Mouse (Mus musculus): ENCODE results near the gene Rilpl1. TPM values are rescaled to one million over a fixed set of nuclear protein-coding genes. Genes with fewer than 3 reads are reported as not detected.
"Not testable (repeated sequence)": the region's sequence is repeated elsewhere in the genome, so short reads cannot be mapped to it uniquely, and the experiment has no call there.

The Rilpl1 gene
- polyA plus RNA-seq, 1 experiment: 9.5 TPM

DNA sequence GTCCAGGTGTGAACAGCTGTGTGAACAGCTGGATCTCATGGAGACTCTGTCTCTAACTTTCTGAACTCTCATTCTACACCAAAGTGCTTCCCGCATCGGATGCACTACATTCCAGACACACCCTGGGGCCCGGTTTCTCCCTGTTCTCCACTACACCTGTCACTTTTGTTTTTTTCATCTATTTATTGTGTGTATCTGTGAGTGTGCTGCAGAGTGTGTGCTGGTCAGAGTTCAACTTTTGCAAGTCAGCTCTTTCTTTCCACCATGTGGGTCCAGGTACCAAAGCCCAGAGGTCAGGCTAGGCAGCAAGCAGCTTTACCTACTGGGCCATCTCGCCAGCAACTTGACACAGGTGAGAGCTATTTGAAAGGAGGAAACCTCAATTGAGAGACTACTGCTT lies 26.0 kb downstream of the Rilpl1 start:
- DNase-seq: no peak
- TF ChIP-seq CTCF (IDR thresholded peaks at IDR 0.05; ENCODE audit: borderline replicate concordance, control insufficient read depth, extremely low read depth, insufficient read depth, low read length, poor library complexity) (no peak), POLR2A (IDR thresholded peaks at IDR 0.05; ENCODE audit: control insufficient read depth, extremely low read depth, insufficient read depth, low read length, poor library complexity) (no peak)
- 98% methylated on average over 4 of the region's 4 CpGs for WGBS
- Histone ChIP-seq H3K4me3 (ENCODE audit: control insufficient read depth, insufficient read depth, low read length) (no peak overlapping the region), H3K27me3 (ENCODE audit: control insufficient read depth, insufficient read depth, low read length) (no peaks in the 10 kb centered on the region), H3K27ac (ENCODE audit: control insufficient read depth, insufficient read depth, low read length) (no peak overlapping the region), H3K4me1 (replicated peaks; ENCODE audit: control insufficient read depth, insufficient read depth, low read length) (no peaks in the 10 kb centered on the region), H3K36me3 (ENCODE audit: control insufficient read depth, insufficient read depth, low read length) (no peaks in the 10 kb centered on the region)

DNA sequence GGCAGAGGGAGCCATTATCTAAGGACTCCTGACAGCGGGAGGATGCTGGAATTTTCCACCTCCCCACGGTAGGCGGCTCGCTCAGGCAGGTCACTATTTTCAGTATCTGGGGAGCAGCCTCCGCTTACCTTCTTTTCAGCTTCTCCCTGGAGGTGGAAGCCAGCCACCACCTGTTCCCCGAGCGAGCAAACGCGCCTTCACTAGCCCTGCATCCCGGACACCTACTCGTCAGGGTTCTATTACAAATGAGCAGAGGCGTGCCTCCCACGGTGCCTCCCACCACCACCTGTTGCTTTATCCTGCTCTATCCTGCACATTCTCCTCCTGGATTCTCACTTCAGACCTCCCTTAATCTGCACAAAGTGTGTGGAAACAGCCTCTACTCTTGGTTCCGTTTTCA lies 27.4 kb downstream of the Rilpl1 start:
- WGBS: 96% methylated on average over 14 of the region's 14 CpGs

DNA sequence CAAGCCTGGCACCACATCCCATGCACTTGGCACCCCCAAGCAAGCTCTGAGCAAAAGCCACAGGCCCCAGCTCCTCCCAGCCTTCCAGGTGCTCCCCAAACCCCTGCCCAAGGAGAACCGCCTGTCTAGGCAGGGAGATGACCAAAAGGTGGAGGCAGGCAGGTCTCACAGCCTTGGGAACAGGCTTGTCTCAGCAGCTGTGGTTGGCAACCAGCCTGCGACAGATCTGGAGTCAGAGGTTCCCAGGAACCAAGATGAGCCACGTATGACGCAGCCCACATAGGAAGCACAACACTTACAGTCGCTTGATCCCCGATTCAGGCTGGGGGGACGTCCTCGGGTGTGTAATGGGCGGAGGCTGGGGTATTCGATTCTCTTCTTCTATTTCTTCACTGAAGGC lies 29.6 kb downstream of the Rilpl1 start:
- no peak for TF ChIP-seq CTCF (IDR thresholded peaks at IDR 0.05; ENCODE audit: borderline replicate concordance, control insufficient read depth, extremely low read depth, insufficient read depth, low read length, poor library complexity)
- no peak for TF ChIP-seq POLR2A (IDR thresholded peaks at IDR 0.05; ENCODE audit: control insufficient read depth, extremely low read depth, insufficient read depth, low read length, poor library complexity)
- H3K36me3 ChIP-seq (ENCODE audit: control insufficient read depth, insufficient read depth, low read length): no peaks in the 10 kb centered on the region
- no peak overlapping the region for H3K27ac ChIP-seq (ENCODE audit: control insufficient read depth, insufficient read depth, low read length)
- H3K4me1 ChIP-seq (replicated peaks; ENCODE audit: control insufficient read depth, insufficient read depth, low read length): peaks cover 13% of the 10 kb centered on the region
- 91% methylated on average over 10 of the region's 10 CpGs for WGBS
- H3K27me3 ChIP-seq (ENCODE audit: control insufficient read depth, insufficient read depth, low read length): no peaks in the 10 kb centered on the region
- no peak overlapping the region for H3K4me3 ChIP-seq (ENCODE audit: control insufficient read depth, insufficient read depth, low read length)
- no peak for DNase-seq

More for the DNA sequence above, 27.4 kb downstream of the Rilpl1 start:
- no peak overlapping the region for H3K4me3 ChIP-seq (ENCODE audit: control insufficient read depth, insufficient read depth, low read length)
- no peaks in the 10 kb centered on the region for H3K36me3 ChIP-seq (ENCODE audit: control insufficient read depth, insufficient read depth, low read length)
- no peak for DNase-seq
- no peaks in the 10 kb centered on the region for H3K27me3 ChIP-seq (ENCODE audit: control insufficient read depth, insufficient read depth, low read length)
- H3K27ac ChIP-seq (ENCODE audit: control insufficient read depth, insufficient read depth, low read length): no peak overlapping the region
- H3K4me1 ChIP-seq (replicated peaks; ENCODE audit: control insufficient read depth, insufficient read depth, low read length): no peaks in the 10 kb centered on the region
- TF ChIP-seq CTCF (IDR thresholded peaks at IDR 0.05; ENCODE audit: borderline replicate concordance, control insufficient read depth, extremely low read depth, insufficient read depth, low read length, poor library complexity): no peak
- no peak for TF ChIP-seq POLR2A (IDR thresholded peaks at IDR 0.05; ENCODE audit: control insufficient read depth, extremely low read depth, insufficient read depth, low read length, poor library complexity)

DNA sequence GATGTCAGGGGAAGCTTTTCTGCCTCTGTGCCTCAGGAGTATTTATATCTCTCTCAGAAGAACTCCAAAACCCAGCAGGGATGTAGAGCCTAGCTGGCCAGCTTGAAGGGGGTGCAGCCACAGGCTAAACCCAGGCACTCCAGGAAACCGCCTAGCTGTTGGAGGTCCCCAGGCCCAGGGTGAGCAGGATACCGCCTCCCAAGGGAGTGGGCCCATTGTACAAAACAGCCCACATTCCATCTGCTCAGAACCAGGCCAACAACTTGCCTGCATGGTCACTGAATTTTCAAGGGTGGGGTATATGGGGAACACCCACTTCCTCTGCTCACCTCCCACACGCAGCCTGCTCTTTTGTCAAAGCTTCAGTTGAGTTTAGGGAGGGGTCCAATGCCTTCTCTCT lies 30.6 kb downstream of the Rilpl1 start:
- Histone ChIP-seq H3K4me3 (ENCODE audit: control insufficient read depth, insufficient read depth, low read length) (no peak overlapping the region), H3K27ac (ENCODE audit: control insufficient read depth, insufficient read depth, low read length) (no peak overlapping the region), H3K36me3 (ENCODE audit: control insufficient read depth, insufficient read depth, low read length) (no peaks in the 10 kb centered on the region), H3K27me3 (ENCODE audit: control insufficient read depth, insufficient read depth, low read length) (no peaks in the 10 kb centered on the region), H3K4me1 (replicated peaks; ENCODE audit: control insufficient read depth, insufficient read depth, low read length) (peaks cover 22% of the 10 kb centered on the region)
- no peak for DNase-seq
- 94% methylated on average over 3 of the region's 3 CpGs for WGBS
- TF ChIP-seq CTCF (IDR thresholded peaks at IDR 0.05; ENCODE audit: borderline replicate concordance, control insufficient read depth, extremely low read depth, insufficient read depth, low read length, poor library complexity): no peak
- no peak for TF ChIP-seq POLR2A (IDR thresholded peaks at IDR 0.05; ENCODE audit: control insufficient read depth, extremely low read depth, insufficient read depth, low read length, poor library complexity)

DNA sequence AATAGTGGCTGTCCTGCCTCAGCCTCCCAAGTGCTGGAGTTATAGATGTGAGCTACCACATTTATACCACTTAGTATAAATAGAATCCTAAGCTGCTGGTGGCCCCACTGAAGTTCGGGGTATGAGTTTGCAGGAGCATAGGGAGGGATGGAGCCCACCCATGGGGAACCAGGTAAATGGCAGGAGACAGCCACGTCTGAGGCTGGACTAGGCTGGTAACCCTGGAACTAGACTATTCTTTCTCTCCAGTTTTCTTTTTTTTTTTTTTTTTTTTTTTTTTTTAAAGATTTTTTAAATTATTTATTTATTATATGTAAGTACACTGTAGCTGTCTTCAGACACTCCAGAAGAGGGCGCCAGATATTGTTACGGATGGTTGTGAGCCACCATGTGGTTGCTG lies 31.2 kb downstream of the Rilpl1 start:
- H3K27ac ChIP-seq (ENCODE audit: control insufficient read depth, insufficient read depth, low read length): not testable (repeated sequence)

DNA sequence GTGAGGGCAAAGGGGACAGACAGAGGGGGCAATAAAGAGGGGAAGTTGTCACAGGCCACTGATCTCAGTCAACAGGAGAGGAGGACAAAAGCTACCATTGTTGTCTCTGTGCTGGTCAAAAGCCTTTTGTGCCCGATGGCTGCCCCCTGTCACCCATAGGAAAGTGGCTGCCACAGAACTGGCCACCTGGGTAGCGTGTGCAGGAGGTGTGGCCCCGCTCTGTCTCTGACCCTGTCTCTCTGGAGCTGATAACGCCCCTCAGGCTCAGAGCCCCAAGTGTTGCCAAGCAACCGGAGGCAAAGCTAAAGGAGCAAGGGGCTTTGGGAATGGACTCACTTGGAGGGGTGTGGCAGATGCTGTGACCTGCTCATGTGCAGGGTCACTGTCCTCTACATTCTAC lies 32.2 kb downstream of the Rilpl1 start:
- WGBS: 92% methylated on average over 5 of the region's 5 CpGs
- H3K4me1 ChIP-seq (replicated peaks; ENCODE audit: control insufficient read depth, insufficient read depth, low read length): peaks cover 30% of the 10 kb centered on the region

More for the DNA sequence above, 31.2 kb downstream of the Rilpl1 start:
- not testable (repeated sequence) for H3K4me3 ChIP-seq (ENCODE audit: control insufficient read depth, insufficient read depth, low read length); H3K27me3 ChIP-seq (ENCODE audit: control insufficient read depth, insufficient read depth, low read length); H3K36me3 ChIP-seq (ENCODE audit: control insufficient read depth, insufficient read depth, low read length); DNase-seq
- peaks cover 28% of the 10 kb centered on the region for H3K4me1 ChIP-seq (replicated peaks; ENCODE audit: control insufficient read depth, insufficient read depth, low read length)
- WGBS: 82% methylated on average over 3 of the region's 4 CpGs

DNA sequence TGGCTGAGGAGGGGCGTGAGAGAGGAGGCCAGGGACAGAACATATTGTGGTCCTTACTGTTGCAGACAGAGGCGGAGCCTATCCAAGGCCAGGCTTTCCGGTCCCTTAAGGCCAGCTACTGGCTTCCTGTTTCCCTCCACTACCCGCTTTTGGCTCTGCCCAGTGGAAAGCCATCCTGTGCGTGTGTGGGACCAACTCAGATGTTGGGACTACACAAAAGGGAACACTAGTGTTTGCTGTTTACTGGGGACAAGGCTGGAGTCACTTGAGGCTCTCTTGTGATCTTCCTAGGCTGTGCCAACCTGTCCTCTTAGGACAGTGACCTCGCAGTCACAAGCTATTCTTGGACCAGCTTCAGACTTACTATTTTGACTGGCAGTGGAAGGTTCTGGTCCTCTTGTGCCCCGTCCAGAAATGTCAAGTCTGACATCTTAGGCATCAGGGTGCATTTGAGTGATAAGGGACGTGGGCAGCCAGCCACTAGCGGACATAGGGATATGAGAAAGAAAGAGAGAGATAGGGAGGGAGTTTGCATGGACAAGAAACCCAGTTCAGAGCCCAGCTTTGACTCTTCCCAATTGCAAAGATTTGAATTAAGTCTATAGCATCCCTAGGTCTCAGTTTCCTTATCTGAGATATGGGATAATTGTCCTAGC lies 32.8 kb downstream of the Rilpl1 start:
- 64% methylated on average over 9 of the region's 9 CpGs for WGBS
- peaks cover 30% of the 10 kb centered on the region for H3K4me1 ChIP-seq (replicated peaks; ENCODE audit: control insufficient read depth, insufficient read depth, low read length)
- no peak overlapping the region for H3K27ac ChIP-seq (ENCODE audit: control insufficient read depth, insufficient read depth, low read length)
- no peak for TF ChIP-seq POLR2A (IDR thresholded peaks at IDR 0.05; ENCODE audit: control insufficient read depth, extremely low read depth, insufficient read depth, low read length, poor library complexity)
- TF ChIP-seq CTCF (IDR thresholded peaks at IDR 0.05; ENCODE audit: borderline replicate concordance, control insufficient read depth, extremely low read depth, insufficient read depth, low read length, poor library complexity): no peak
- no peaks in the 10 kb centered on the region for H3K27me3 ChIP-seq (ENCODE audit: control insufficient read depth, insufficient read depth, low read length)
- DNase-seq: no peak
- H3K36me3 ChIP-seq (ENCODE audit: control insufficient read depth, insufficient read depth, low read length): no peaks in the 10 kb centered on the region
- H3K4me3 ChIP-seq (ENCODE audit: control insufficient read depth, insufficient read depth, low read length): no peak overlapping the region

More for the DNA sequence above, 32.2 kb downstream of the Rilpl1 start:
- Histone ChIP-seq H3K27ac (ENCODE audit: control insufficient read depth, insufficient read depth, low read length) (no peak overlapping the region), H3K27me3 (ENCODE audit: control insufficient read depth, insufficient read depth, low read length) (no peaks in the 10 kb centered on the region), H3K36me3 (ENCODE audit: control insufficient read depth, insufficient read depth, low read length) (no peaks in the 10 kb centered on the region), H3K4me3 (ENCODE audit: control insufficient read depth, insufficient read depth, low read length) (no peak overlapping the region)
- TF ChIP-seq CTCF (IDR thresholded peaks at IDR 0.05; ENCODE audit: borderline replicate concordance, control insufficient read depth, extremely low read depth, insufficient read depth, low read length, poor library complexity) (no peak), POLR2A (IDR thresholded peaks at IDR 0.05; ENCODE audit: control insufficient read depth, extremely low read depth, insufficient read depth, low read length, poor library complexity) (no peak)
- no peak for DNase-seq

Measured in thymus, adult 2 months (tissue).